Mouse (Mus musculus) heart, postnatal 0 days (tissue): Measurements from ENCODE around the gene Eif4e2. TPM values are rescaled to one million over a fixed set of nuclear protein-coding genes. Genes with fewer than 3 reads are reported as not detected.

ENCODE experiments used
- ATAC-seq: fragments of 200-750 bp; cut with Nextera tagmentation; 2 replicates; pipeline ENCODE4 v1.8.0; 2017; ENCODE audit warnings: low read depth, moderate number of reproducible peaks, moderate library complexity; ENCODE audit not compliant: insufficient read depth
- DNase-seq: peaks from one replicate; pipeline ENCODE4 v3.0.0-alpha.2; 2016; ENCODE audit warnings: low spot score
- H3K27ac ChIP-seq: fragments of 300-500 bp; sonication (generic); 2 replicates; pipeline ENCODE4 v1.5.1; 2014; ENCODE audit warnings: low read depth, mild to moderate bottlenecking
- H3K27me3 ChIP-seq: fragments of 300-500 bp; sonication (generic); 2 replicates; pipeline ENCODE4 v1.6.1; 2014; ENCODE audit warnings: low read length, mixed read lengths; ENCODE audit not compliant: control insufficient read depth, insufficient read depth
- H3K36me3 ChIP-seq: fragments of 300-500 bp; sonication (generic); replicated peaks from 2 replicates; pipeline ENCODE4 v1.6.1; 2014; ENCODE audit warnings: low read length, mixed read lengths; ENCODE audit not compliant: control insufficient read depth, insufficient read depth
- H3K4me1 ChIP-seq: fragments of 300-500 bp; sonication (generic); 2 replicates; pipeline ENCODE4 v1.6.1; 2014; ENCODE audit warnings: antibody characterized with exemption; ENCODE audit not compliant: control insufficient read depth, insufficient read depth
- H3K4me2 ChIP-seq: fragments of 300-500 bp; sonication (generic); 2 replicates; pipeline ENCODE4 v1.6.1; 2014; ENCODE audit warnings: low read depth, mild to moderate bottlenecking, low read length, moderate library complexity
- H3K4me3 ChIP-seq: fragments of 300-500 bp; sonication (generic); 2 replicates; pipeline ENCODE4 v1.5.1; 2014; ENCODE audit warnings: low read depth, low read length
- H3K9ac ChIP-seq: fragments of 300-500 bp; sonication (generic); replicated peaks from 2 replicates; pipeline ENCODE4 v1.6.1; 2014; ENCODE audit warnings: low read depth, low read length, mixed read lengths
- H3K9me3 ChIP-seq: fragments of 300-500 bp; sonication (generic); replicated peaks from 2 replicates; pipeline ENCODE4 v1.6.1; 2016; ENCODE audit warnings: low read length; ENCODE audit not compliant: control insufficient read depth
- CTCF ChIP-seq: IDR thresholded peaks from 2 replicates; pipeline ENCODE4 v1.5.1; 2016; ENCODE audit warnings: antibody characterized with exemption, control low read depth, low read depth
- EP300 ChIP-seq: IDR thresholded peaks from 2 replicates; pipeline ENCODE4 v1.6.1; 2016; ENCODE audit warnings: antibody characterized with exemption, low read depth
- WGBS: fragments of 180-500 bp; shearing (Covaris S2); extraction: QIAGEN DNeasy Blood & Tissue Kit; methylation state at CpG from one replicate; pipeline ENCODE4 v1.1.7; 2014; 5-methylcytosine and 5-hydroxymethylcytosine counted together
- polyA plus RNA-seq: library from polyadenylated mRNA; unstranded; fragments of >200 nt; fragmentation: Nextera tagmentation; extraction: Ambion mirVana; gene quantifications from 2 replicates; pipeline ENCODE4 v1.2.1, GENCODE M21; 2015
- total RNA-seq: library from RNA; depleted of rRNA; stranded (reverse); fragments of >200 nt; gene quantifications from 2 replicates; pipeline ENCODE4 v1.2.3, GENCODE M21; 2014; ENCODE audit warnings: low replicate concordance

The Eif4e2 gene
- total and polyA plus RNA-seq, 2 experiments from 2014 or later: 54.9 to 80.9 TPM

- TF ChIP-seq EP300 (no peak), CTCF (no peak)
- DNase-seq: no peak
- Histone ChIP-seq H3K4me2 (no peak overlapping the region), H3K27me3 (no peaks in the 10 kb centered on the region), H3K4me1 (no peaks in the 10 kb centered on the region), H3K9ac (no peak overlapping the region), H3K36me3 (peaks cover 97% of the 10 kb centered on the region), H3K4me3 (no peak overlapping the region), H3K27ac (no peak overlapping the region), H3K9me3 (no peaks in the 10 kb centered on the region)
- ATAC-seq: no peak
- 83% methylated on average over 7 of the region's 7 CpGs for WGBS
Observed at GRCm38 (mm10) chr1:87232197-87232596, 18.5 kb downstream of the Eif4e2 start.

- WGBS: 32% methylated on average over 8 of the region's 8 CpGs
- Histone ChIP-seq H3K9me3 (no peaks in the 10 kb centered on the region), H3K9ac (no peak overlapping the region), H3K4me2 (no peak overlapping the region), H3K27ac (no peak overlapping the region), H3K4me1 (no peaks in the 10 kb centered on the region), H3K4me3 (no peak overlapping the region), H3K36me3 (peaks cover 56% of the 10 kb centered on the region), H3K27me3 (no peaks in the 10 kb centered on the region)
- no peak for TF ChIP-seq CTCF
- no peak for TF ChIP-seq EP300
- no peak for DNase-seq
- no peak for ATAC-seq
Observed at GRCm38 (mm10) chr1:87239056-87239455, 25.3 kb downstream of the Eif4e2 start.

GRCm38 (mm10) chr1:87243021-87243420 lies 29.3 kb downstream of the Eif4e2 start:
- no peak overlapping the region for H3K27ac ChIP-seq
- peaks cover 17% of the 10 kb centered on the region for H3K36me3 ChIP-seq
- 85% methylated on average over 8 of the region's 8 CpGs for WGBS
- H3K9me3 ChIP-seq: no peaks in the 10 kb centered on the region
- no peaks in the 10 kb centered on the region for H3K4me1 ChIP-seq
- TF ChIP-seq EP300 (no peak), CTCF (no peak)
- H3K27me3 ChIP-seq: no peaks in the 10 kb centered on the region
- DNase-seq (no peak), ATAC-seq (no peak)
- H3K4me2 ChIP-seq: no peak overlapping the region
- no peak overlapping the region for H3K9ac ChIP-seq
- no peak overlapping the region for H3K4me3 ChIP-seq

- no peak for DNase-seq
- H3K27ac ChIP-seq: no peak overlapping the region
- no peak overlapping the region for H3K9ac ChIP-seq
- no peak overlapping the region for H3K4me2 ChIP-seq
- H3K4me1 ChIP-seq: no peaks in the 10 kb centered on the region
- no peak overlapping the region for H3K4me3 ChIP-seq
- ATAC-seq: no peak
- H3K27me3 ChIP-seq: no peaks in the 10 kb centered on the region
- H3K36me3 ChIP-seq: no peaks in the 10 kb centered on the region
- TF ChIP-seq EP300 (no peak), CTCF (no peak)
- H3K9me3 ChIP-seq: no peaks in the 10 kb centered on the region
- WGBS: 10% methylated on average over 1 of the region's 1 CpGs
Observed at GRCm38 (mm10) chr1:87245430-87245829, 31.7 kb downstream of the Eif4e2 start.

- no peak overlapping the region for H3K4me3 ChIP-seq
- DNase-seq (peak; percentile 33), ATAC-seq (peak; percentile 76)
- TF ChIP-seq CTCF: peak; percentile 80
- no peak for TF ChIP-seq EP300
- no peak overlapping the region for H3K9ac ChIP-seq
- H3K27ac ChIP-seq: no peak overlapping the region
- H3K4me1 ChIP-seq: no peaks in the 10 kb centered on the region
- H3K27me3 ChIP-seq: no peaks in the 10 kb centered on the region
- WGBS: 29% methylated on average over 22 of the region's 22 CpGs
- H3K9me3 ChIP-seq: no peaks in the 10 kb centered on the region
- H3K36me3 ChIP-seq: no peaks in the 10 kb centered on the region
- H3K4me2 ChIP-seq: no peak overlapping the region
Observed at GRCm38 (mm10) chr1:87245929-87246815, 32.5 kb downstream of the Eif4e2 start.
